Mouse (Mus musculus) spleen, postnatal 14 days (tissue): ENCODE data around the gene Cenpp.
"Not testable (repeated sequence)": the region's sequence is repeated elsewhere in the genome, so short reads cannot be mapped to it uniquely, and the experiment has no call there.

Experiments
- DNase-seq, 2 experiments: peaks; one replicate each; pipeline ENCODE4 v3.0.0; 2021 to 2022; ENCODE audit warnings: low spot score in 2 of 2

The Cenpp gene

DNA sequence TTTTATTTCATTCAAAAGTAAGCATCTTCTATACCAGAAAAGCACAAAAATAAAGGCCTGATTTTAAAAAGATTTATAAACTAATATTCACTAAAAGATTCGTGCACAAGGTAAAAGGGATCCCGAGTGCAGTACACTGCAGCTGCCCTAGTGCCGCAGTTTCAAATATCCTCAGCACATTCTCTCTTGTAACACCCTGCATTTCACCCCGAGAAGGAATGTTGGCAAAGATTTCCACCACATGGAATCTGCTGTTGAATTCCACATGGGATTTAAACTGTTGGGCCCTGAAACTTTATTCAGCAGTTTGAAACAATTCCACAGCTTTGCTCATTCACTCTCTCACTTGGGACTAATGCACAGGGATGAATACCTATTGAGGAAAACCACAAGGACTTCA, 44.9 kb downstream of the Cenpp start, which contains the start of gene Ogn:
Gene Ogn, plus strand, starts transcription at position 333 of the 400 bp plus-strand sequence.
- no peak for DNase-seq

DNA sequence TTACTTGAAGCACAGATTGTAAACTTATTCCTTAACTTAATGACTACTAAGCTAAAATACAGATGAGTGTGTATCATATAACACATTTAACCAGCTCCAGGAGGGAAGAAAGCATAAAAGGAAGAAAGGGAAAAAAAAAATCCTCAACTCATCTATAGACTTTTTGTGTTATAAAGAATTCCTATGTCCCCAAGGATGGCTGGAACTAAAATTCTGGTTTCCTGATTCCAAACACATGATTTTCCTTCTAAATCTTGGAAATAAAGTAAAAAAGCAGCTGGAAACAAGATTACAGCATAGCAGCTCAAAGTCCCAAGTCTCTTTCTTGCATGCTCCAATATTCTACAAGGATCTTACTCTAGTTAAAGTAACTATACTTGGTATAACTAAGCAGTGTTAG, 49.0 kb downstream of the Cenpp start:
- DNase-seq, result no peak

DNA sequence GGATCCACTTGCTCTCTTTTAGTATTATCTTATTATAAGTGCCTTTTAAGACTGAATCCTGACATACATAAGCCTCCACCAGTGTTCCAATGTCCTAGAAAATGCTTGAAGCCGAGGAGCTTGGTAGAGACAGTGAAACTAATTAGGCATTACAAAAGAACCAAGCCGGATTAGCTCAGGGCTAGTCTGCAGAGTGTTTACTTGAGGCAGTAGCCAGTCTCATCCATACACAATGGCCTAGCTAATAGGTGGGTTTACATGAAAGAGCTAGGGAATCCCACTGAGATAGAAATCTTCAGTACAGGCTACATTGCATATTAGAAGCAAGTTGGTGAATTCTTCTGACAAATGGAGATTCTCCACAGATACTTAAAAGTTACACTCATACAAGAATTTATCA, 50.0 kb downstream of the Cenpp start:
- DNase-seq, result not testable (repeated sequence)

DNA sequence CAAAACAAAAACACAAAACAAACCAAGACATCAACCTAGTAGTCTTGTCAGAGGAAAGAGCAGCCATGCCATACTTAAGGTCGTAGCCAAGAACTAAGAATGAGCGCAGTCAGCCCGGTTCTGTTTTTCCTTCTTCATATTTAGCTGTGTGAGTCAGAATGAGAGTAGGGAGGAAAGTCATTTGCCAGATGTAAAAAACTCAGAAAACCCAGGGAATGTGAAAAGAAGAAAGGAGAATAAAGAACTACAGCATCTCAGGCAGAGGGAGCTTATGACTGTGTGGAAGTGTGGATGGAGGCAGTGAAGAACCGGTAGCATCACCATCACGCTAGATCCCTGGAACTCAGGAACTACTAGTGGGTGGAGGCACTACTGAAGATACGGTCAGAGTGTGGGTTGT, 66.5 kb downstream of the Cenpp start:
- no peak for DNase-seq

DNA sequence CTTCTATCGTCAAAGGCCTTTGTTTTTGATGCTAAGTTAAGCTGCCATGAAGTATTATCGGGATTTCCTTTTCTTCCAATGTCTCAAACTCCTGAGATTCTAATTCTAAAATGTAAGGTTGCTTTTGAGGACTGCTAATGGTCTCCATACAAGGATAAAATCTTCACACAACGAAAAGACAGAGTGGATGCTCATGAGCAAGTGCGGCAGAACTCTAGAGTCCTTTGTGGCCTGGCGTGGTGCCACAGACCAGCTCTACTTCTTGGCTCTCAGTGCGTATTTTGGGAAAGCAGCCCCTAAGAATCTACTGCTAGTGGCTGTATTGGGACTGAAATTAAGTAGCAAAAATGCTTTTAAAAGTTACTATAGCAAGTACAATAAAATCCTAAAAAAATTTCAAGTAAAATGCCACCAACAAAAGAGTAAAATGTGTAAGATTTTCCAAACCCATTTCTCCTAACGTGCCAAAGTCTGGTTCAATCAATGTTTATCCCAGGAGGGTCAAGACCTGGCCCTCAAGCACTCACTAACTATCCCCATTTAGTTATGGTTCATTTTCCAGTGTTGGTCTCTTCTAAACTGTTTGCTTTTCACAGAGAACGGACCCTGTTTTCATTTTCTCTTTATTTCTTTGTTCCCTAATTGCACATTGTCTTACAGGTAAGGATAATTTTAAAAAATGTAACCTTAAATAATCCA, 68.1 kb downstream of the Cenpp start:
- no peak for DNase-seq

DNA sequence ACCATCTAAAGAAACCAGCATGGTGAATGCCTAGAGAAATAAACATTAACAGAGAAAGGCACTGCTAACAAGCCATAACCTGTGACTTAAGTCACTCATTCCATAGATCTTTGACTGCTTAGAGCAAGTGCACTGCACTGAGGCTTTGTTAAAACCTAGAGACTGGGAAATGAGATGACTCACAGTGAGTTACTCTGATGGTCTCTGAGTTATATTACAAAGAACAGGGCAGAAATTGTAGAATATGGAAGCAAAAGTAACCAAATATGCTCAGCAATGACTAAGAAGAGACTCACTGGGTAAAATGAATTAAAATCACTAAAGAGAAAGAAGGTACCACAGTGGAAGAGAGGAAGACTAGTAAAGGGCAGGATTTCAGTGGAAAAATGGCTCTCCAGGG, 68.7 kb downstream of the Cenpp start:
- DNase-seq, result no peak

DNA sequence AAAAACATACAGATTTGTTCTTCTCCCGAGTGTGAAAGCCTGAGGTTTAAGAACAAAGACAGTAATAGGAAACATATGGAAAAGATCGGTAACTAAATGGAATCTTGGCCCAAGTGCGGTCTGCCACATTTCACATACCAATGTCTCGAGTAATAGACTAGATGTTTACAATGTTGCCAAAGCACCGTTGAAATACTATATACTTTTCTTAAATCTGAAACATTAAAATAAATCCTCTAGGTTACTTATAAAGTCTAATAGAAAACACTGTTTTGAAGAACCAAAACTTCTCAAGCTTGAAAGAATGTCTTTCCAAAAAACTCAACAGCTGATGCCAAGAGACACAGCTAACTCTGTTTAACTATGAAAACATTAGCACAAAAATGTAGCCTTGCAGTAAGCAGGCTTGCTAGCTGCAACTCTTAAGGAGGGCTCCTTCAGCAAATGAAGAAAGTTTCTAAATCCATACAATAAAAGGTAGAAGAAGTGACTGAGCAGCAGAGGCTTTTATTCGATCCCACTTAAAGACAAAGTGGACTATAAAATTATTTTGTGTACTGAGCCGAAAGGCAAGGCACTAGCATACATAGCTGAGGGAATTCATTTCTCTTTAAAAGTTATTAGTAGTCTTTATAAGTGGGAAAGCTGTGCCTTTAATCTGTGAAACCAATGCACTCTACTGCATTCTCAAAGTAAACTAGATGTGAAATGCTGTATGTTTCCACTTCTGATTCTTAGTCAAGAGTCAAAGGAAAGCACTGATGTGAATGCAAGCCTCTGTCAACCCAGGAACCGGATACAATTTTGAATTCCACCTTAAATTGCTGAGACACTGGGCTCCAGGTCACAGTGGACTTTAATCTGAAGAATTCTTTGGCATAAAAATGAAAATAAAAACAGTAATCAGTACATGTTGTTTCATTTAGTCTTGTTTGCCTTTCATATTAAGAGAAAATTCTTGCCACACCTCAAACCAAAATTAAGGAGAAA, 70.7 kb downstream of the Cenpp start, which contains the start of gene Omd:
Gene Omd, plus strand, starts transcription at position 922 of the 990 bp plus-strand sequence.
- DNase-seq, result no peak

DNA sequence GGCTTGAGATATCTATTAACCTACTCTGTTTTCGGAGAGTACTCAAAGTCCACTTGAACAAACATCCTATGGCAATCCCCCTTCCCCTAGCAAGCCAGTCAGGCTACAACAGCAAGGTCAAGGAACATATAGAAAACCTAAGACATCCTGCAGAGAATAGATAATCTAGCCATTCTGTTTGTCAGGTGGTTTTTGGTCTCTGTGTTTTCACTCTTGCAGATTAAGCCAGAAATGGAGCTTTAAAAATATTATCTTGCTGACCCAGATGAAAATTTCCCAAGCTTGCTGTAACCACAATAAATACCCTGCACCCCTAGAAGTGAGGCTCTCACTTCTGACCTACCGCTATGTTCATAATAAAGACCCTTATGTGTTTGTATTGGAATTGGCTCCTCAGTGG, 81.2 kb downstream of the Cenpp start:
- no peak for DNase-seq

DNA sequence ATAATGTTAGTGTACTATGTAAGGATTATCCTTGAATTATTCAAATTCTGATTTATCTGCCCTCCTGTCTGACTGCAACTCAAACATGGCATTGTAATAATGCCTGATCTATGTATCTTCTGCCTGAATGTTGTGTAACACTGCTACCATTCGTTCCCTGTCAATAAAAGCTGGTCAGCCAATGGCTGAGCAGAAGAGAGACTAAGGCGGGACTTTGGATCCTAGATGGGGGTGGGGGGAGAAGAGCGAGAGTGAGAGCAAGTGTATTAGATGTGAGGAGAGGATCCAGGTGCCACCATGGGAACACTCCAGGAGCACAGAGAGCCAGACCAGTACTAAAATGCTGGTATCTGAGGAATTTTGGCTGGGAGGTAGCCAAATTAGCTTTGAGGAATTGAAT, 82.2 kb downstream of the Cenpp start:
- DNase-seq, result no peak

DNA sequence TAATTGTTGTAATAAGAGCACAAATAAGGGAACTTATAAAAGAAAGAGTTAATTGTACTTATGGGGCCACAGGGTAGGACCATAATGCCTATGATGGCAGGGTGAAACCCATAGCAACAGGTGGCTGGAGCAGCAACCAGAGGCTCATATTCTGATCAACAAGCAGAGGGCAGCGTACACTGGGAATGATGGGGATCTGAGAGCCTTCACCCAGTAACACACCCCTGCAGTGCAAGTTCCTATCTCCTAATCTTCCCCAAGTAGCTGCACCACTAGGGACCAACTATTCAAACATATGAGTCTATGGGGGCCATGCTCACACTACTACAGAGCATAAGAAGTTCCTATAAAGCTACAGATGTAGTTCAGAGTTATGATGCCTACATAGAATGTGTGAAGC, 88.2 kb downstream of the Cenpp start:
- DNase-seq, result no peak

DNA sequence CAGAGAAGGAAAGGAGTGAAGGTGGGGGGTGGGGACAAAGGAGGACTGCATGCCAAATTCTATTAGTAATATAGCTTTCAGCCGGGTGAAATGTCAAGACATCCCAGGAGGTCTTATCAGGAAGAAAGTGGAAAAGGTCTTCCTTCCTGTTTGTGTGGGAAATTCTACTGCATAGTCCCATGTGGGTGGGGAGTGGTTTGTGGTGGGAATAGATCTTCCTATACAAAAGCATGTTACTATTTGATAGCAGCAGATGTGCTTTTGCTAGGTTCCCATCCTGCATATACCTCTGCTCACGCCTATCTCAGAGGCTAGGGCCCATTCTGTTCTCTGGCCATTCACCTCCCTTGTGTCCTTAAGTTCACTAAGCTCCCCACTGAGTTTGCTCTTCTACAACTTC, 91.7 kb downstream of the Cenpp start:
- no peak for DNase-seq

DNA sequence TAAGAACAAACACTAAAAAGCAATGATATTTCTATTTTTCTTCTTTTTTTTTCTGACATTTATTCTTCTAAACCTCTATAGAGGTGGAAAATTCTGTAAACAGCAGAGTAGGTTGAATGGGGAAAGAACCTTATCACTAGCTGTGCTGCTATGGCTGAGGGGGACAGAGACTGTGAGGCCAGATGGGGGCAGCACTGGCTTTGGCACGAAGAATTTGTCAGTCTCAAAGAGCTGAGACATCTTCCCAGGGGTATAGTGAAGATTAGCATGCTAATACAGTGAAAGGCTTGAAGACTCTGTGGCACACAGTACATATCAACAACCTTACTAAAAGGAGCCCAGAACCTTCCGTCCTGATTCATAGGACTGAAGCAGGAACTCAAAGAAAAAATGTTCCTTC, 93.4 kb downstream of the Cenpp start:
- DNase-seq, result peak in 1 of 2 experiments; percentile 4

DNA sequence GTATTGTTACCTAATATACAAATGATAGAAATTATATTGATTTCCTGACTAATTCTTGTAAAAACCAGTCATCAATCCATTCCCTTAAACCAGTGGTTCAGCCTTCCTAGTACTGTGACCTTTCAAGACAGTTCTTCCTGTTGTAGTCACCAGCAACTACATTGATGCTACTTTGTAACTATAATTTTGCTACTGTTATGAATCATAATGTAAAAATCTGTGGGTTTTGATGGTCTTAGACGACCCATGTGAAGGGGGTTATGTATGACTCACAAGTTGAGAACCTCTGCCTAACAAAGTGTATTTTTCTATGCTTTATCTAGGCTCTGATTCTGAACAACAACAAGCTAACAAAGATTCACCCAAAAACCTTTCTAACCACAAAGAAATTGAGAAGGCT, 95.7 kb downstream of the Cenpp start:
- no peak for DNase-seq

DNA sequence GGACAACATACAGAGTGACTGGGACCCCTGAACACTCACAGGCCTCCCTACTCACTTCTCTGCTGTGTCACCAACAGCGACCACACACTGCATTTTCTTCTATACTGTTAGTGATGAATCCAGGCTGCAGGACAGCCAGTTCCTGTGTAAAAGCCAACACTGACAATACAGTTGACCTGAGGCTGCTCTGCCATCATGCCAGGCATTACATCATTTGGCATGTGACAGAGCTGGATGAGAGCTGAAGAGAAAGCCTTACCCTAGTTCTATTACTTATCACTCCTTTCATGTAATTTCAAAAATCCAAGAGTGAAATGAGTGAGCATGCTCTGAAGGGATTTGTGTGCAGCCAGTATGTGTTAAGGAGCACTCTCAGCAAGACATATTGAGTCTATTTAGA, 96.4 kb downstream of the Cenpp start:
- DNase-seq, result no peak

DNA sequence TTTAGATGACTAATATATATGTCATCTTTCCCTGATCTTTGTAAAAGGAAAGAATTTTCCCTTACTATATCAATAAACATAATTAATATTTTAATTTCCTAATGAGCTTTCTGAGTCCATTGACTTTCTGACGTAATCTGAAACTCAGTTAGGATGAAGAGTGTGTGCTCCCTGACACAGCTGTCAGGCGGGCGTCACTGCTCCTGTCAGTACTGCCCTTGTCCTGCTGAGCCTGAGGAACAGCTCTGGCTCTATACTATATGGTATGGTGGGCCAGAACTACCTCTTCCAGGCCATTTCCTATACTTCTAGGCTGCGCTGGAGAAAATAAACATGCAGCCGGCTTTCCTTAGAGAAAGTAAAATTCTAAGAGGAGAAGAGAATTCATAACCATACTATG, 98.1 kb downstream of the Cenpp start:
- DNase-seq, result no peak

DNA sequence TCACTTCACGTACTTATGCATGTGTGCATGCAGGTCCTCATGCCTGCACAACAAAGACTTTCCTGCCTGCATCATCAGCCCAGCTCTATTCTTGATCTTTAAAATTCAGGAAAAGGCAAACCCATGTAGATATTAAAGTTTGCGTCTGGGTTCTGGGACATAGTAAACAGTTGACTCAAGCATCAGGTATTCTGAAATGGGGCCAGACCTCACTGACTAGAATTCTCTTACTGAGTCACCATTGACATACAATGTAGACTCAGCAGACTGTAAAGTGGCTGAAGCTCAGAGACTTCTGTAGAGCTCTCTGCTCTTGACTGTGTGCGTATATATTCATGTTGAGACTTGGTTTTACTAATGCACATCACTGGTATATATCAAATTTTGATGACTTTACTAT, 103.0 kb downstream of the Cenpp start:
- DNase-seq, result no peak

DNA sequence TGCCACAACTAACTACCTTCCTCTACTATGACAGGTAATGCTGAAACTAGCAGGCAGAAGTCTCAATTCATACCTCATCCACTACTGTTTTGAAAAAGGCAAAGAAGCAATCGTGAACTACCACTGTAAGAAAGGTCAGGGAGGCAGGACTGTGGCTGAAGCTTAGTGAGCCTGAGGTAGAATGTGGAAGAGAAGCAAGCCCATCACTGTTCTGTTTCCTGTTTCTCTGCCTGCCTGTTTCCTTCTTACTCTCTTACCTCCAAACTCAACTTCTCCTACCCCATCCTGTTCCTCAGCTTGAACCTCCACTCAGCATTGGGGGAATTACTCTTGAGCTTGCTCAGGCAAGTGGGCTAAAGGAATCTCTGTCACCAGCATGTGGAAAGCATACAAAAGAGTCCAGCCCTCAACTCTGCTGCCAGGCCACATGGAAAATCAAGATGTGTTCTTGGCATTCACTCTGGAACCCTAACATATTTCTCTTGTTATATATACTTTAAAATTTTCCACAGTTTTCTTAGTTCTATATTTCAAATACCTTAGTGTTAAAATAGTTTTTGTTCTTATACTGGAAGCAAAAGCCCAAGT, 104.9 kb downstream of the Cenpp start:
- no peak for DNase-seq

DNA sequence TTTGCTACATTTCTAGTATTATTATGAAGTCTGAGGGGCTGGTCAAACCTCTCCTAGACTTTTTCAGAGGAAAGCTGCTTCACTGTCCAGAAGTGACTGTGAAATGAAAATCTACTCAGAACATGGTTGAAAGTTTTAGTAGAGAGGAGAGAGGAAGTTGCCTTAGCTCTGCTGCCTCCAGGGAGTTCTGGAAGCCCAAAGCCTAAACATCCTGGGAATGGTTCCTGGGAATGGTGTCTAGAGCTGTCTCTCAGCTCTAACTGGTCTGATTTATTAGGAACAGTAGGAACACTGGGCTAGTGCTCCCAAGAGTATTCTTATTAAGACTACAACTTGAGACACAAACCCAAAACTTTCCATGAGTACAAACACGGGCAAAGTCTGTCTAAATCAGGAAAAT, 106.1 kb downstream of the Cenpp start:
- DNase-seq, result no peak

DNA sequence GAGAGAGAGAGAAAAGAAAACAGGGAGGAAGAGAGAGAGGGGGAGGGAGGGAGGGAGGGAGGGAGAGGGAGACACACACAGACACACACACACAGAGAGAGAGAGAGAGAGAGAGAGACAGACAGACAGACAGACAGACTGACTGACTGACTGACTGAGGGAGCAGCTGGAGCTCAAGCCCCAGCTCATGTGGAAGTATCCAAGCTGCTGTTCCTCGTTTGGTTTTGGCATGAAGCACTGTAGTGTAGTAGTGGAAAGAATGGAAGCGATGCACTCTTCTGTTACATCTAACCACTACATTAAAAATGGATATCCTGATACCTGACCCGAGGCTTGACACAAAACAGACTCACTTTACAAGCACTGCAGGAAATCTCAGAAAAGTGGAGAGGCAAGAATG, 106.9 kb downstream of the Cenpp start:
- DNase-seq, result no peak

DNA sequence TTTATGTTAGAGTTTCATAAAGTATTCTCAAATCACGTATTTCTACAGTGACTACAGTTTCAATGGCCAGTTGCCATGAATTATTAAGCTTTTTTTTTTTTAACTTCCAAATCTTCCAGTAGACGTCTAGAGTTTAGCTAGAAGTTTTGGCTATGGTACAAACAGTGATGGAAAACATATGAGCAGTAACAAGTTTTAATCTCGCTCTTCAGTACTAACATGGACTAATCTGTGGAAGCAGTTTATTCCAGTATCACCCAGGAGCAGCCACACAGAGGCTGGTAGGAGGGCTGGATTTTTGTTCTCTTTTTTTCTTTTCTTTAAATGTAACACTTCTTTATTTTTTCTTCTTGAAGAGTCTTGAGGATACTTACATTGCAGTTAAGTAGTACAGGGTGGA, 108.3 kb downstream of the Cenpp start, which contains the start of gene Aspn:
Gene Aspn, plus strand, starts transcription at position 165 of the 400 bp plus-strand sequence.
- DNase-seq, result no peak

DNA sequence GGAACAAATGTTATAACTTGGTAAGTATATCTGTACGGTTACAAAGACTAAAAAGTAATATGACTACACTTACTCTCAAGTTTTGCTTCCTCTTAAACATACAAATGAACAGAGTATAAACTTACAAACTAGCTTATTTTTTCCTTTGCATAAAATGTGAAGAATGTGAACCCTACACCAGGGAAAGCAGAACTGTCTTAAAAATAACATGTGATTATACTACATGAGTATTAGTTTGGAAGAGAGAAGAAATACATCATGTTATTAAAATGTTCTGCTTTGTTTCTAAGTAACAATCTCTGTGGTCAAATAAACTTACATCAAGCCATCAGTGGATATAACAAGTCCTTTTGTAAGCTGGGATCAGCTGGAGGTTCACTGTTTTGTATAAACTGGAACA, 113.9 kb downstream of the Cenpp start:
- no peak for DNase-seq

DNA sequence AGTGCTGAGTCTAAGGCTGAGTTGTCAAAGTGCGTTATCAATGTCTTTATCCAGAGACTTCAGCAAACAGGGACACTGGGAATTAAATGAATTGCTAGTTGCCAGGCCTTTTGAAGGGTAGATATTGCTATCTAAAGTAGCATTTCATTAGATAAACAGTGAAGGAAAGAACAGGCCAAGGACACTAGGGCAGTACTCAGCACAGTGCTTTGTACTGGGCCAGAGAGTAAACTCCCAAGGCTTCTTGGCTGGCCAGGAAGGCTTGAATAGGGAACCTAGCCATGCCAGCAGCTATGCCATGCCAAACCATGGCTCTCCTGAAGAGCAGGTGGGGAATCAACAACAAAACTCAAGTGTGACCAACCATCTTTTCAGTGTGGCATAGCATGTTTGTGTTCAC, 115.6 kb downstream of the Cenpp start:
- no peak for DNase-seq
